Mouse (Mus musculus): ENCODE data around the gene Tspan11.

Tspan11 gene

DNA sequence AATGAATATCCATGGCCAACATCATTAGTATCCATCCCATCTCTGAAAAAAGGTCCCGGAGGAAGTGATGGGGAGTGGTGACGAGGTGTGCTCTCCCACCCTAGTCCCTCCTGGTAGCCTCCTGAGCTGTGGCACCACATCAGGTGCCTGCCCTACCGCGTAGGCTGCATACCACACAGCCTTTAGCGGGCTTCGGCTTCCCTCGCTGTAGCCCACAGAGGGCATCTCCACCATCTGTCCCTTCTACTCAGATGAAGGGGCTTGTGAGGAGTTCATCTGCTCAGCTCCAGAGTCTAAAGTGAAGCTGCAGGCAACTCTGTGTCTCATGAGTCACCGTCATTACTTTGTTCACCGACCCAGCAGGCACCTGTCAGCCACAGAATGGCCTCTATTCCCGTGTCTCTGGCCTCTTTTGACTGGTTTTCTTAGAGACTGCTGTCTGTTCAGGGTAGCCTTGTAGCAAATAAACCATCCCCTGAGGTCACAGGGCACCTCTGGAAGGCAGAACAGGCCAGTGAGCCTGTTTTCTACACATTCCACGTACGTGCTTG, 101.6 kb downstream of the Tspan11 start:
- no peak for DNase-seq (ENCODE audit: low spot score in 2 of 2)

DNA sequence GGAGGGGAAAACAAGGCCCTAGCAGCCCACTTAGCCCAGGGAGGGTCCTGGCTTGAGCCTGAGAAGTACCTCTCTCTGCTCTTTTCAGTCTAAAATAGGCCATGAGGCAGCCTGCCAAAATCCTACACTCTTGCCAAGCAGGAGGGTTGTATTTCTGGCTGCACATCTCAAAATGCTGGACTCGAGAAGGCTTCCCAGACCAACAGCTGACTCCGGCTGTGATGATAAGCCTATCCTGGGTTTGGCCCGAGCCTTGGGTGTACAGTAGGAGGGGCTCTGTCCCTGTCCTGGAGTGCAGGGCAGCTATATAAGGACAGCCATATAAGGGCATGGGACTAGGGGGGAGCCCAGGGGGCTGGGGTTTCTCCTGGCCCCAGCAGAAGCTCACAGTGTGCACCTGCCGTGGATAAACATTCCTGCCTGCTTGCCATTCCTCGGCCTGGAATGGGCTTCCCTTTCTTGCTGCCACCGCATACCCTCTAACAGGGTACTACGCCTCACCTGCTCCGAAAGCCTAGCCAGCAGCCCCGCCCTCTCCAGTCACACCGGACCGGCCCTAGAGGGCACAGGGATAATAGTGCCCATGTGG, 102.3 kb downstream of the Tspan11 start:
- no peak for DNase-seq (ENCODE audit: low spot score in 2 of 2)

DNA sequence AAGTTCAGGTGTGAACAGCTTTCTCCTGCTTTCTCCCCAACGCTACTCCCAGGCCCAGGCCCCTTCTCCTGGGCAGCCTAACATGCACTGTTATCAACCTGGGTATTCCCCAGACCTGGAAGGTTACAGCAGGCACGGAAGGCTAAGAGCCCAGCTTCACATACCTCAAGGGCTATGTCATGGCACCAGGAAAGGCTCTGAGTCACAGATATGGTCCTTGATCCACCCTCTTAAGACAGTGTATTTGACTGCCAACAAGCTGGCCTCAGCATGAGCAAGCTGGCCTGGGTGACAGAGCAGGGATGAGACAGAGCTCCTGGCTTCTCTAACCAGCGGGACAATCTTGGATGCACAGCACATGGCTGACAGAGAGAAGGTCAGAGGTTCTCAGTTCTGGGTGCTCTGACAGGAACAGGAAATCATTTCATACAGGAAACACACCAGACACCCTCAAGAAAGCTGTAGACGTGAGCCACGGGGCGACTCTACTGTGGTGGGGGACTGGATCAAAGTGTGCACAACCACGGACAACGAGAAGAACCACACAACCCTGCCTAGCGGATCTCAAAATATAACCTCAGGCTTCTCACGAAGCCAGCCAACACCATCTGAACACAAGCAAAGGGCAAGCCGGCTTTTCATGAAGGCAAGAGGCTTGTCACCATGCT, 104.3 kb downstream of the Tspan11 start:
- DNase-seq (ENCODE audit: low spot score in 2 of 2), result no peak

DNA sequence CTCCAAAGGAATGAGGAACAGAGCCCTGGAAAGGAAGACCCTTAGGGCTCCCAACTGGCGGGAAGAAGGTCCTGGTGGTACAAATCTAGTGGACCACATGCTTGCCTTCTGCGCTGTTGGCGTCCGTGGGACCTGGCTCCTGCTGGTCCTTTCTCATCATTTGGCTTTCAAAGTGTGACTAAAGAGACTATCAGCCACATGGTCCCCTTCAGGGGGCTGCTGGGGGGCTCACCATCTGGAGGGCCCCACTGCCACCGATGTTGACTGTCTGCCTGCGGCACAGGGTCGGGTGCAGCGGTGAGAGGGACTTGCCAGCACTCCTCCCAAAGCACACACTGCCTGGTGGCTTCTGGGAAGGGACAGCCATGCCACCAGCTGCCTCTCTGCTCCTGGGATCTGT, 105.6 kb downstream of the Tspan11 start:
- no peak for DNase-seq (ENCODE audit: low spot score in 2 of 2)

DNA sequence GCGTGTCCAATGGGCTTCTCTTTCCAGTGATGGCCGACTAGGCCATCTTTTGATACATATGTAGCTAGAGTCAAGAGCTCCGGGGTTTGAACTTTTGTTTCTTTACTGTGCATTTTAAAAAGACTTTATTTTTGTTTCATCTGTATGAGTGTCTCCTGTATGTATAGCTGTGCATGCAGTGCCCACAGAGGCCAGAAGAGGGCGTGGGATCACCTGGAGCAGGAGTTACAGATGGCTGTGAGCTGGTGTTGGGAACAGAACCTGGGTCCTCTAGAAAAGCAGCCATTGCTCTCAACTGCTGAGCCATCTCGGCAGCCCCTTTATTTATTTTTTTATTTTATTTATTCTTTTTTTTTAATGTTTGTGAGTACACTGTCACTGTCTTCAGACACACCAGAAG, 109.5 kb downstream of the Tspan11 start:
- no peak for DNase-seq (ENCODE audit: low spot score in 2 of 2)

DNA sequence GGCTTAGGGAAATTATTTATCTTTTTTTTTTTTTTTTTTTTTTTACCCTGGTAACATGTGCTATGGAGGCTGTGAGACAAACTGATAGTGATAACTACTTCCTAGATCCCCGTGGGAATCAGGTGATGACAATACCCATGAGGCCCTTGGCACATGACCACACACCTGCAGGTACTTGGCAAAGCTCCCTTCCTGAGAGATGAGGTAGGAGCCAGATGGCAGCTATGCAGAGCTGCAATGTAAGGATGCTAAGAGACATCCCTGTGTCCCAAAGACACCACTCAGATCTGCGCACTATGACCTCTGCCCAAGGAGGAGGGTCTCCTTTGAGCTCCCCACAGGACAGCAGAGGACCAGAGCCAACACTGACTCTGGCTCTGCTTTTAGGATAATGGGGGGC, 111.7 kb downstream of the Tspan11 start:
- DNase-seq (ENCODE audit: low spot score in 2 of 2), result no peak

DNA sequence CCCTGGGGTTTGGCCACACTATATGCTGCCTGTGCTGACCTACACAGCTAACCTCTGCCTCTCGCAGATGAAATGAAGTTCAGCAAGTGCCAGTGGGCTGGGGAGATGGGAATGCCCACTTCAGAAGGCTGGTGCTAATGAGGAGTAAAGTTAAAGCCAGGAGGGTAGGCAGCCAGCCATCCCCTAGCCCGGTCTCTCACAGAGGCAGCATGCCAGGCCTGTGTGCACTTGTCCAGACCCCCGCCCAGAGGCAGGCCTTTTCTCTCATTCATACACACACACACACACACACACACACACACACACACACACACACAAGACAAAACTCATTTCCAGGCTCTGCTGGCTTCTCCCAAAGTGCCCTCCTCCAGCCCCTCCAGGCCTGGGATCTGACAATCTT, 113.4 kb downstream of the Tspan11 start:
- DNase-seq (ENCODE audit: low spot score in 2 of 2), result no peak

DNA sequence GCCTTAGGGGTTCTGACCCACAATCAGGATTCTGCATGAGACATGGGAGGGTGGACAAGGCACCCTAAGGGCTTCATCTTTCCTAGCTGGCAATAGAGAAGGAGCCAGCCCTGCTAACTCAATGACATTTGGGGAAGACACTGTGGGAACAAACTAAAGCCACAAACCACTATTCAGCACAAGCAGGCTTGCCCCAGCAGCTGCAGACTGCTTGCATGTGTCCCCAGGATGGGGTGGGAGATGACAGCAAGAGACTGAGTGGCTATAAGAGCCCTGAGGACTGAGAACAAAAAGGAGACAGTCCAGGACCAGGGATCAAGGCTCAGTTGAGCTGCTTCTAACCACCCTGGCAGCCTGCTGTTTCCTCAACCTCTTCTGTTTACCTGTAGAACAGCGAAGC, 114.2 kb downstream of the Tspan11 start:
- DNase-seq (ENCODE audit: low spot score in 2 of 2), result no peak

DNA sequence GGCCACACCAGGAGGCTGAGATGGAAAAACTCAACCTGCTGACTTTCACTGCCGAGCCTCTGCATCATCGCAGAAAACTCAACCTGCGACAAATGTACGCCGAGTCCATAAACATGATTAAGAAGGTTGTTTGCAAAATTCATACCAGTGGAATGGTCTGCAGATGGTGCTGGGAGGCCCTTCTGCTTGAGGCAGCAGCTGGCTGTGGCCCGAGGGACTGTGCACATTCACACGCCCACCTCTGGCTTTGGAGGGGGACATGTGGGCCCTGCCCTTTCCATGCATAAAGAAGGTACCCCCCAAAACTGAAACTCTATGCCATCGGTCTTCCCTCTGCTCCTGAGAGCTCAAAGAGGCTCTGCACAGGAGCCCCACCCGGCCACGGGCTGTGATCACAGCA, 114.7 kb downstream of the Tspan11 start:
- DNase-seq (ENCODE audit: low spot score in 2 of 2), result no peak

DNA sequence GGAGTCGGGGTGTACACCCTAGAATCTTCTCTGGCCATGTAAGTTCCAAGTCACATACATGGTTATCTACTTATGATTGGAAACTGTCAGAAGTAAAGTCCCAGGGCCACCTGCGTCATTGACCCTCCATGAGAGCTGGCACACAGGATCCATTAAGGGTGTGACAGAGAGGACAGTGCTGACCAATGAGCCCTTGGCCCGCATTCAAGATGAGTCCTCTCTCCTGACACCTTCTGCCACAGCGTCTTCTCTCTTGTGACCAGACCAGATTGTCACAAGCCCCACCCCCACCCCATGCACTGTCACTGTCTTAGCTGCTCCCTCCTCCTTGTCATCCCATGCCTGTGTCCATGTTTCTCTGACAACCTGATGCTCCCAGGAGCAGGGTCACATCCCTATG, 115.3 kb downstream of the Tspan11 start:
- no peak for DNase-seq (ENCODE audit: low spot score in 2 of 2)

DNA sequence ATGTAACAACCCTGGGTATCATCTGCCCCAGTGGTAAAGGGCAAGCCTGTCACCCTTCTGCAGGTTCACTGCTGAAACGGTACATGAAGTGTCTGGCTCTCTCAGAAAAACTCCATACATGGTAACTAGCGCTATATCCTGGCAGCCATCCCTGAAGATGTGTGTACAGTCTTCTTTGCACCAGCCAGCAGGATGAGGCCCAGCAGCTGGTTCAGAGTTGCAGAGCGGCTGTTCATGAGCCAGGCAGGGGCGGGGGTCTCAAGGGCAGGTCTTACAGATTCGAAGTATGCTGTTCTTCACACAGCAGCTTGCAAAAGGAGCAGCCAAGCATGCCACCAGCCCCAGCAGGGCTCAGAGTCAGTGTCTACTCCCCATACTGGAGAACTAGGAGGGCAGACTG, 116.2 kb downstream of the Tspan11 start:
- DNase-seq (ENCODE audit: low spot score in 2 of 2), result no peak
